Mouse (Mus musculus) heart, adult 11 months (tissue): Measurements from ENCODE around the gene Igfbp3.
A peak's percentile ranks its signal among the peaks of the same experiment; 100 is the strongest.

Experiments used
- DNase-seq: peaks from one replicate; pipeline ENCODE4 v3.0.0; 2022

The Igfbp3 gene

GRCm38 (mm10) chr11:7213501-7214341 is at the start of gene Igfbp3:
TSS of gene Igfbp3 (minus strand) at chr11:7213923.
- DNase-seq = peak; percentile 96

DNA sequence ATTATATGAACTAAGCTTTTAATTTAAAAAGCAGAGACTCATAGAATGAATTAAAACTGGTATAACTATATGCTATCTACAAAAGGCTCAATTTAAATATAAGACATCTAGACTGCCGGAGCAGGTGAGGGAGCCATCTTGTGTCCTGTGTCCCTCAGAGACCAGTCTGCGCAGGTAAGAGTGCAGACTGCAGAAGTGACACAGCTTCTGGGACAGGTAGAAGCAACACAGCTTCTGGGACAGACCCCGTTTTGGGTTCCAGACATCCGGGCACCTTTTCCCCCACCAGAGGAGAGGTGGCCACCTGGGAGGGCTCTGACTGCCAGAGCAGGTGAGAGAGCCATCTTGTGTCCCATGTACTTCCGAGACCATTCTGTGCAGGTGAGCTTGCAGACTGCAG is 37.1 kb upstream of the Igfbp3 start:
- DNase-seq = peak; percentile 62

DNA sequence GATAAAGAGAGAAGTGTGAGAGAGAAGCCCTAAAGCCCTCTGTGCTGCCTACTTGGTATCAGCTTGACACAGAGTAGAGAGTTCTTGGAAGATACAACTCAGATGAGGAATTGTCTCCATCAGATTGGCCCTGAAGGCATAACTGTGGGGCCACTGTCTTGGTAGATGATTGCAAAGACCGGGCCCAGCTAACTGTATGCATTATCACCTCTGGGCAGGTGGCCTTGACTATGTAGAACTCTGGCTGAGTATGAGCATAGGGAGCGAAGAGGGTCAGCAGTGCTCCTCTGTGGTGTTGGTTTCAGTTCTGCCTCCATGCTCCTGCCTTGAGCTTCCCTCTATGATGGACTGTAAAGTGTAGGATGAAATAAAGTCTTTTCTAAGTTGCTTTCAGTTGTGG is 36.7 kb upstream of the Igfbp3 start:
- peak; percentile 16 for DNase-seq

- peak; percentile 84 for DNase-seq
Observed at GRCm38 (mm10) chr11:7244782-7245181, 31.1 kb upstream of the Igfbp3 start.

DNA sequence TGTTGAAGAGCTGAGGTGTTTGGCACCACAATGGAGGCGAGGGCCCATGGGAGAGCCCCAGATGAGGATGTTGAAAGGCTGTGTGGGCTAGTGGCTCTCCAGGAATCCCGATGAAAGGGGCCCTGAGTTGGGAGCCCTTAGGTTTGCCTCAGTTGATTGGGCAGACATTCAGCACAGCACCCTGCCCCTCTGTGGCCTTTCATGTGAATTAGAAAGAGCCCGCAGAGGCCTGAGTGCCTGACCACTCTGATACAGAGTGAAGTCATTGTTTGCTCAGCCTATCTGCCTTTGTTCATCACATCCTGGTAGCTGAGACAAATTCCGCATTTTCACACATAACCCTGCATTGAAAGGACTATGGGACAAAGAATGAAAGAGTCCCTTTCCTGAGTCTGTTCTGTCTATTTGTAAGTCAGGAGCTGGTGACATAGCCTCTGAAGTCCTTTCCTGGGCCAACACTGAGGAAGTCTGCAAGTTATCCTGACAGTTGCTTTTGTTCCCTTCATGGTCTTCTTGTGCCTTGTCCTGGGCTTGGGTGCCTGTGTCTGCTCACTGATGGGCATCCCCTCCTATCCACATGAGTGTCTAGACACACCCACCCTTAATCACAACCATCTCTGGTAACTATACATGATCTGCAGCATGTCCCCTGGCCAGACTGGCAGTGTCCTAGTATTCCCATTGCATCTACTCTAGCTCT is 25.5 kb upstream of the Igfbp3 start:
- DNase-seq = peak; percentile 61

DNA sequence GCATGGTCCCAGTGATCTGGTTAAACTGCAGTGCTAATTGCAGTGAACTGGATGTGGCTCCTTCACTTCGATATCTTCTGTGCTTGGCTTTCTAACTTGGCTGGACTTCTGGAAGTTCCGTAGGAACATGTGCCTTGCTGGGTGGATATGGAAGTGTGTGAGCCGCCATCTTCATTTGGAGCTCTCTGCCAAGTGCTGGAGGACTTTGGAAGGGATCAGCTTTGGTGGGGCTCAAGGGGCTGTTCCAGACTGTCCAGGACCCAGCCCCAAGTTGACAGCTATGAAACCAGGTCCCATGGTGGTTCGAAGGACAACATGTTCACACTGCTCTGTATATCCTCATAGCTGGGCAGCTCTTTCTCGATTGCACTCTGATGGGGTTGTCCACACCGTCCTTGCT is 24.8 kb upstream of the Igfbp3 start:
- DNase-seq = peak; percentile 82

DNA sequence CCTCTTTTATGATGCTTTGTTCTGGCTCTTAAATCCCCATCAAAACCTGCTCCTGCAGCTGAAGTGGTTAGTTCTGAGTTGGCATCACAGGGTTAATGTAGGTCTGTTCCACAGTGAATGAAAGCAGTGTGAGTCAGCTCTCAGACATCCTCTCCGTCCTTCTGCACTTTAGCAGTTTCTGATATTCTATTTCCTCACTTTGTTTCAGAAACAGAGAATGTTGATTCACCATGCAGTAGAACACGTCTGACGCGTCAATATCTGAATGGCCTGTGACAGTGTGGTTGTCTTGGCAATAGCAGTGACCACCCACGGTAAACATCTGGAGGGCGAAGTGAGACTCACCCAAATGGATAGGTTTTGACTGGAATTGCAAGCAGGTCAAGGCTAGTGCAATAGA is 24.0 kb upstream of the Igfbp3 start:
- peak; percentile 82 for DNase-seq

- DNase-seq = peak; percentile 63
Observed at GRCm38 (mm10) chr11:7236751-7237150, 23.0 kb upstream of the Igfbp3 start.

GRCm38 (mm10) chr11:7234981-7235609 is 21.4 kb upstream of the Igfbp3 start:
- peak; percentile 76 for DNase-seq

DNA sequence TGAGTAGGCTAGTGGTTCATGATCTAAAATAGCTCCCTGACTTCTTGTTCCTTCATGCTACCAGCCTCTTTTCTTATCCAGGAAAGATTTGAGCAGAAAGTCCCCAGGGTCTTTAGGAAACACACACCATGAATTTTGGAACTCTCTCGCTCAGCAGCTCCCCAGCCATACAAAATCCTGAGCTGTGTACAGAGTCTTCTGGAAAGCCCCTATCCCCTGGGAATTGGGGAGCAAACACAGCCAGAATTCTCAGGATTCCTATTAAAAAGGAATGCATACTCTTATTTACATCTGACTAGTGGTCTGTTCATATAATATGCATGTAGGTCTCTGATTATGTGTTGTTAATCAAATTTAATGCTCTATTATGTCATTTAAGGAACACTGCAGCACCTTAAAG is 20.7 kb upstream of the Igfbp3 start:
- peak; percentile 80 for DNase-seq

DNA sequence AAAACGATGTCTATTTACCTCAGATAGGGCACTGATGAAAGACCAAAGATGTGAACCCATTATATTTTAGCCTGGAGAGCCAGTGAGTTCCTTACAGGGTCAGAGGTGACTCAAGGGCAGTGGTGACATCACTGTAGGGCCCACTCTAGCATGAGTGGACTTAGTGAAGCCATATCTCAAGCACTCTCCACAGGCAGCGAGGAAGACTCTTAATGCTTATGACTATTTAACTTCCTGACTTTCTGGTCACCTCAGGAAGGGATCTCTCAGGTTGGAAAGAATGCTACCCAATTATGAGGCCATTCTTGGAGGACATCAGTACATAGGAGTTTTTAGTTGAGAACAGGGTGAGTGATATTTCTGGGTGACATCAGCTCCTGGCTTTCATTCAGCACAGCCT is 19.6 kb upstream of the Igfbp3 start:
- no peak for DNase-seq

DNA sequence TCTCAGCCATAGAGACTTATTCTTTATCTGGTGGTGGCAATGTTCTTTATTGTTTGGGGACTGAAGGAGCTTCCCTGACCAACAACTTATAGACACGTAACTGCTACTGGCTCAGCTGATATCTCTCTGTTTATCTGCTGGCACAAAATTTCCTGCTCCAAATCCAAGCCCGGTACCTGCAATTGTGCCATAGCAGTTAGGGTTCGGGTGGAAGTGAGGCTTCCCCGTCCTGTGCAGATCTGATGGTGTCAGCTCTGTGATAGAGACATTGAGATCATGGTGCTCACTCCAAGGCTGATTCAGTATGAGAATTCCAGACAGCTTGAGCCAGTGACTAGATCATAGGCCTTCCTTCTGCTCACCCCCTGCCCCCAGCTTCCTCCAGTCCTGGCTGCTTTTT is 18.2 kb upstream of the Igfbp3 start:
- DNase-seq = peak; percentile 54

DNA sequence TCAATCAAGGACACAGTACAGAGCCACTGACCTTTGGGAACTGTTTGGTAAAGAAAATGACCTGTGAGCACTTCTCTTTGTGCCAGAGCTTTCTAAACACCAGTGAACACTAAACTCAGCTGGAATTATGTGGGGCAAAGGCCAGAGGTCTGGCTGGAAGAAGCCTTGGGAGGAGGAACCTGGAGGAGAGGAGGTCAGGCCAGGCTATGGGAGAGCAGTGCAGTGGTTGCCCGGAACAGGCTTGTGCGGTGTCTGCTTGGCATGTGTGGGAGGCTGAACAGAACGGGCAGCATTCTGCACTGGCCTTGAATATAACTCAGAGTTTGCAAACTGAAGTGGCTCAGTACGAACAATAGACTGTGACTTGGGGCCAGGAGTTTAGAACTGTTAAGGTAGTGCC is 16.3 kb upstream of the Igfbp3 start:
- DNase-seq = peak; percentile 87

GRCm38 (mm10) chr11:7228107-7228506 is 14.4 kb upstream of the Igfbp3 start:
- DNase-seq = peak; percentile 72

GRCm38 (mm10) chr11:7226810-7227550 is 13.3 kb upstream of the Igfbp3 start:
- DNase-seq = peak; percentile 66

GRCm38 (mm10) chr11:7226200-7226599 is 12.5 kb upstream of the Igfbp3 start:
- DNase-seq = peak; percentile 61

GRCm38 (mm10) chr11:7221826-7222225 is 8.1 kb upstream of the Igfbp3 start:
- peak; percentile 64 for DNase-seq

DNA sequence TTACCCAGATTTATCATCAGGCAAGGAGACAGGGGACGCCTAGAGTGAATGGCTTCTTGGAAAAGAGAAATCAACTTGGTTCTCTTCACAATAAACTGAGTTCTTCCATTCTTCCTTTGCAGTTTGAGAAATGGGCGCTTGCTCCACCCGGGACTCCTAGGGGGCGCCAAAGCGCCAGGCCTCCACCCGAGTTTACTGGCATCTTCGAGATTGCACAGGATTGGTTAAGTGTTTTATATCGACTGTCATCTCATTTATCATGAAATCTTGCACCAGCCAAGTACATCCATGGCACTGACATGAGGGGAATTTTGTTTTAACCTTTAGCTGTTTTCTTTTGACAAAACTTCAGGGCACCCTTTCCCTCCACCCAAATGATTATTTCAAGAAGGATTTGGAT is 2.0 kb upstream of the Igfbp3 start:
- no peak for DNase-seq

DNA sequence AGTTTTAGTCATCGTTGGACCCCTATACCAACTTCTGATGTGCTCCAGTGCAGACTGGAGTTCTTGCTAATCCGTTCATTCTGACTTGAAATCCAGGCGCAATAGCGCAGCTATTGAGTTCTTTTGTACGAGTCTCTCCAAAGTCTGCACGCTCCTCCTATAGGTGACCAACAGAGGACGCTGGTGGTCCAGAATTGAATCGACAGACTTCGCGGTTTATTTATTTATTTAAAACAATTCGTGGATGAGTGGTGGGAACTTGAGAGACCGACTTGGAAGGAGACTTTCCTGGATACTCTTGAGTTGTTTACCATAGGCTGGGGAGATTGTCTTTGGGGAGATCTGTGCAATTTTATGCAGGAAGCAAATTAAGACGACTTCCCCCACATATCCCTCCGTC is 1.0 kb upstream of the Igfbp3 start:
- DNase-seq = peak; percentile 82

DNA sequence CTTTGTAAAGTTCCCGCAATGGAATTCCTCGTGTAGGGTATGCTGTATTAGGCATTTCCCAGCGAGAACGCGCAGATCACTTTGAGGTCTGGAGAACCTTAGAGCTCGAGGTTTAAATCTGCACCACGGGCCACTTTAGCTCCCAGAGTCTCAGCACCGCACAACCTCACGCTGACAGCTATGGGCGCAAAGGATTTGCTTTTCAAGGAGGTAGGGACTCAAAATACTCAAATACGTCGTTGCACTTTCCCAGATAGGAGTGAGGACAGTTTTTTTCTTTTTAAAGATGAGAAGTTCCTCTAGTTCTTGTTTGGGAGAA is 578 bp upstream of the Igfbp3 start:
- DNase-seq = no peak

GRCm38 (mm10) chr11:7213161-7213500 is 592 bp downstream of the Igfbp3 start:
- no peak for DNase-seq

- no peak for DNase-seq
Observed at GRCm38 (mm10) chr11:7212126-7212798, 1.5 kb downstream of the Igfbp3 start.

DNA sequence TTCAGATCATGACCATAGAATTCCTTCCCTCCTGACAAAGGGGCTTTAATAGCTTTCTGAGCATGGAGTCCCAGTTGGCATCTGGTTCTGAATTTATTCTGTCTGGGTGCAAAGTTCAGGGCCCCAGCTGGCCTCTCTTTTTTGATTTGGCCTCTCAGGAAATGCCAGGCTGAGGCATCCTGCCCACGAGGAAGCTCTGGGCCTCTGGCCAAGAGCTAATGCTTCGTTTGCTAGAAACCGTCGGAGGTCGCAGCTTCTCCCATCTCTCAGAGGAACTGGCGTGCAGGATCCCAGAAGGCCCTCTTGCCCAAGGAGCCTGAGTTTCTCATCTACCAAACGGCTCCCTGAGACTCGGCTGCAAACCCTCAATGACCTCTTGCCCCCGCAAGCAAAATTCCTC is 2.5 kb downstream of the Igfbp3 start:
- no peak for DNase-seq
